Mouse (Mus musculus): ENCODE data around the gene Sypl2. TPM values are rescaled to one million over a fixed set of nuclear protein-coding genes. Genes with fewer than 3 reads are reported as not detected.

Gene Sypl2
- polyA plus RNA-seq, 1 experiment from 2014 or later: 0.05 TPM

GRCm38 (mm10) chr3:108200329-108201323, 25.8 kb downstream of the Sypl2 start, which contains the start of gene Cyb561d1:
TSS of gene Cyb561d1 (minus strand) at chr3:108201212.
- DNase-seq (ENCODE audit: low spot score) (peak; percentile 99), ATAC-seq (replicated peaks; ENCODE audit: low FRiP score) (peak; percentile 97)
- Histone ChIP-seq H3K9me3 (ENCODE audit: control insufficient read depth, low read length) (no peaks in the 10 kb centered on the region), H3K36me3 (ENCODE audit: control insufficient read depth, insufficient read depth, low read length) (peaks cover 17% of the 10 kb centered on the region), H3K9ac (ENCODE audit: low read depth, low read length) (peak within 1 kb of the TSS; percentile 76), H3K27ac (ENCODE audit: low read depth, low read length) (peak within 1 kb of the TSS; percentile 85), H3K4me2 (peak within 1 kb of the TSS; percentile 77), H3K4me1 (replicated peaks; ENCODE audit: control insufficient read depth, insufficient read depth, low read length) (peaks cover 35% of the 10 kb centered on the region), H3K27me3 (replicated peaks; ENCODE audit: control insufficient read depth, insufficient read depth, low read length) (no peaks in the 10 kb centered on the region), H3K4me3 (ENCODE audit: low read depth, low read length) (peak within 1 kb of the TSS; percentile 76)
- WGBS: 3% methylated on average over 44 of the region's 44 CpGs

GRCm38 (mm10) chr3:108199231-108199630, 27.2 kb downstream of the Sypl2 start:
- peak overlapping the region; percentile 76 for H3K4me3 ChIP-seq (ENCODE audit: low read depth, low read length)
- ATAC-seq (replicated peaks; ENCODE audit: low FRiP score): no peak

GRCm38 (mm10) chr3:108197066-108197497, 29.4 kb downstream of the Sypl2 start:
- no peak for DNase-seq (ENCODE audit: low spot score)
- no peaks in the 10 kb centered on the region for H3K9me3 ChIP-seq (ENCODE audit: control insufficient read depth, low read length)
- H3K36me3 ChIP-seq (ENCODE audit: control insufficient read depth, insufficient read depth, low read length): 0 out of 2 replicates have a peak, but pooled peaks cover 3% of the 10 kb centered on the region
- H3K4me1 ChIP-seq (replicated peaks; ENCODE audit: control insufficient read depth, insufficient read depth, low read length): peaks cover 38% of the 10 kb centered on the region
- 28% methylated on average over 14 of the region's 14 CpGs for WGBS
- no peak overlapping the region for H3K4me3 ChIP-seq (ENCODE audit: low read depth, low read length)
- no peak overlapping the region for H3K9ac ChIP-seq (ENCODE audit: low read depth, low read length)
- no peak for ATAC-seq (replicated peaks; ENCODE audit: low FRiP score)
- peak overlapping the region; percentile 34; the same call in 1 of the 2 replicates for H3K4me2 ChIP-seq
- H3K27ac ChIP-seq (ENCODE audit: low read depth, low read length): no peak overlapping the region
- no peaks in the 10 kb centered on the region for H3K27me3 ChIP-seq (replicated peaks; ENCODE audit: control insufficient read depth, insufficient read depth, low read length)

More at GRCm38 (mm10) chr3:108199231-108199630, 27.2 kb downstream of the Sypl2 start:
- Histone ChIP-seq H3K4me2 (peak overlapping the region; percentile 77), H3K27ac (ENCODE audit: low read depth, low read length) (no peak overlapping the region), H3K36me3 (ENCODE audit: control insufficient read depth, insufficient read depth, low read length) (peaks cover 8% of the 10 kb centered on the region), H3K9ac (ENCODE audit: low read depth, low read length) (0 out of 2 replicates have a peak overlapping the region, but pooled peaks have one; percentile 17), H3K4me1 (replicated peaks; ENCODE audit: control insufficient read depth, insufficient read depth, low read length) (peaks cover 38% of the 10 kb centered on the region), H3K27me3 (replicated peaks; ENCODE audit: control insufficient read depth, insufficient read depth, low read length) (no peaks in the 10 kb centered on the region), H3K9me3 (ENCODE audit: control insufficient read depth, low read length) (no peaks in the 10 kb centered on the region)
- WGBS: 91% methylated on average over 6 of the region's 6 CpGs
- DNase-seq (ENCODE audit: low spot score): no peak

- H3K27me3 ChIP-seq (replicated peaks; ENCODE audit: control insufficient read depth, insufficient read depth, low read length): no peaks in the 10 kb centered on the region
- WGBS: 55% methylated on average over 7 of the region's 7 CpGs
- no peak overlapping the region for H3K4me3 ChIP-seq (ENCODE audit: low read depth, low read length)
- H3K9ac ChIP-seq (ENCODE audit: low read depth, low read length): peak overlapping the region; percentile 1; the same call in 1 of the 2 replicates
- no peak overlapping the region for H3K27ac ChIP-seq (ENCODE audit: low read depth, low read length)
- ATAC-seq (replicated peaks; ENCODE audit: low FRiP score) (no peak), DNase-seq (ENCODE audit: low spot score) (no peak)
- H3K4me2 ChIP-seq: no peak overlapping the region
- no peaks in the 10 kb centered on the region for H3K36me3 ChIP-seq (ENCODE audit: control insufficient read depth, insufficient read depth, low read length)
- H3K9me3 ChIP-seq (ENCODE audit: control insufficient read depth, low read length): no peaks in the 10 kb centered on the region
- H3K4me1 ChIP-seq (replicated peaks; ENCODE audit: control insufficient read depth, insufficient read depth, low read length): peaks cover 33% of the 10 kb centered on the region
These were observed 30.4 kb downstream of the Sypl2 start for GRCm38 (mm10) chr3:108195941-108196590.

- H3K4me1 ChIP-seq (replicated peaks; ENCODE audit: control insufficient read depth, insufficient read depth, low read length): peaks cover 31% of the 10 kb centered on the region
- 69% methylated on average over 4 of the region's 4 CpGs for WGBS
These were observed 31.2 kb downstream of the Sypl2 start for GRCm38 (mm10) chr3:108195287-108195686.

GRCm38 (mm10) chr3:108193686-108194085, 32.8 kb downstream of the Sypl2 start:
- H3K4me1 ChIP-seq (replicated peaks; ENCODE audit: control insufficient read depth, insufficient read depth, low read length): peaks cover 24% of the 10 kb centered on the region
- no peak for ATAC-seq (replicated peaks; ENCODE audit: low FRiP score)

More at GRCm38 (mm10) chr3:108195287-108195686, 31.2 kb downstream of the Sypl2 start:
- no peaks in the 10 kb centered on the region for H3K27me3 ChIP-seq (replicated peaks; ENCODE audit: control insufficient read depth, insufficient read depth, low read length)
- no peak overlapping the region for H3K9ac ChIP-seq (ENCODE audit: low read depth, low read length)
- no peaks in the 10 kb centered on the region for H3K9me3 ChIP-seq (ENCODE audit: control insufficient read depth, low read length)
- H3K4me3 ChIP-seq (ENCODE audit: low read depth, low read length): no peak overlapping the region
- H3K4me2 ChIP-seq: no peak overlapping the region
- DNase-seq (ENCODE audit: low spot score): no peak
- no peak for ATAC-seq (replicated peaks; ENCODE audit: low FRiP score)
- H3K27ac ChIP-seq (ENCODE audit: low read depth, low read length): no peak overlapping the region
- no peaks in the 10 kb centered on the region for H3K36me3 ChIP-seq (ENCODE audit: control insufficient read depth, insufficient read depth, low read length)

GRCm38 (mm10) chr3:108189897-108190296, 36.6 kb downstream of the Sypl2 start:
- Histone ChIP-seq H3K4me3 (ENCODE audit: low read depth, low read length) (no peak overlapping the region), H3K9me3 (ENCODE audit: control insufficient read depth, low read length) (no peaks in the 10 kb centered on the region), H3K36me3 (ENCODE audit: control insufficient read depth, insufficient read depth, low read length) (no peaks in the 10 kb centered on the region), H3K27me3 (replicated peaks; ENCODE audit: control insufficient read depth, insufficient read depth, low read length) (peaks cover 18% of the 10 kb centered on the region), H3K4me1 (replicated peaks; ENCODE audit: control insufficient read depth, insufficient read depth, low read length) (0 out of 2 replicates have a peak, but pooled peaks cover 7% of the 10 kb centered on the region), H3K9ac (ENCODE audit: low read depth, low read length) (no peak overlapping the region), H3K4me2 (no peak overlapping the region), H3K27ac (ENCODE audit: low read depth, low read length) (no peak overlapping the region)
- no peak for ATAC-seq (replicated peaks; ENCODE audit: low FRiP score)
- DNase-seq (ENCODE audit: low spot score): no peak
- 50% methylated on average over 5 of the region's 5 CpGs for WGBS

More at GRCm38 (mm10) chr3:108193686-108194085, 32.8 kb downstream of the Sypl2 start:
- WGBS: 55% methylated on average over 4 of the region's 4 CpGs
- no peaks in the 10 kb centered on the region for H3K36me3 ChIP-seq (ENCODE audit: control insufficient read depth, insufficient read depth, low read length)
- no peak overlapping the region for H3K27ac ChIP-seq (ENCODE audit: low read depth, low read length)
- H3K4me2 ChIP-seq: no peak overlapping the region
- H3K4me3 ChIP-seq (ENCODE audit: low read depth, low read length): no peak overlapping the region
- no peaks in the 10 kb centered on the region for H3K9me3 ChIP-seq (ENCODE audit: control insufficient read depth, low read length)
- no peak overlapping the region for H3K9ac ChIP-seq (ENCODE audit: low read depth, low read length)
- H3K27me3 ChIP-seq (replicated peaks; ENCODE audit: control insufficient read depth, insufficient read depth, low read length): no peaks in the 10 kb centered on the region
- DNase-seq (ENCODE audit: low spot score): no peak

GRCm38 (mm10) chr3:108188716-108189490, 37.5 kb downstream of the Sypl2 start:
- WGBS: 72% methylated on average over 9 of the region's 9 CpGs
- H3K36me3 ChIP-seq (ENCODE audit: control insufficient read depth, insufficient read depth, low read length): no peaks in the 10 kb centered on the region

More at GRCm38 (mm10) chr3:108188716-108189490, 37.5 kb downstream of the Sypl2 start:
- H3K4me3 ChIP-seq (ENCODE audit: low read depth, low read length): no peak overlapping the region
- ATAC-seq (replicated peaks; ENCODE audit: low FRiP score): no peak
- peaks cover 21% of the 10 kb centered on the region for H3K27me3 ChIP-seq (replicated peaks; ENCODE audit: control insufficient read depth, insufficient read depth, low read length)
- no peak overlapping the region for H3K27ac ChIP-seq (ENCODE audit: low read depth, low read length)
- H3K9ac ChIP-seq (ENCODE audit: low read depth, low read length): no peak overlapping the region
- H3K4me2 ChIP-seq: no peak overlapping the region
- DNase-seq (ENCODE audit: low spot score): no peak
- 0 out of 2 replicates have a peak, but pooled peaks cover 3% of the 10 kb centered on the region for H3K4me1 ChIP-seq (replicated peaks; ENCODE audit: control insufficient read depth, insufficient read depth, low read length)
- no peaks in the 10 kb centered on the region for H3K9me3 ChIP-seq (ENCODE audit: control insufficient read depth, low read length)
